Mouse (Mus musculus): ENCODE data around the gene C2cd5. TPM values are rescaled to one million over a fixed set of nuclear protein-coding genes. Genes with fewer than 3 reads are reported as not detected.
"Not testable (repeated sequence)": the region's sequence is repeated elsewhere in the genome, so short reads cannot be mapped to it uniquely, and the experiment has no call there.

The C2cd5 gene
- polyA plus RNA-seq, 1 experiment from 2014 or later: 16.0 TPM

DNA sequence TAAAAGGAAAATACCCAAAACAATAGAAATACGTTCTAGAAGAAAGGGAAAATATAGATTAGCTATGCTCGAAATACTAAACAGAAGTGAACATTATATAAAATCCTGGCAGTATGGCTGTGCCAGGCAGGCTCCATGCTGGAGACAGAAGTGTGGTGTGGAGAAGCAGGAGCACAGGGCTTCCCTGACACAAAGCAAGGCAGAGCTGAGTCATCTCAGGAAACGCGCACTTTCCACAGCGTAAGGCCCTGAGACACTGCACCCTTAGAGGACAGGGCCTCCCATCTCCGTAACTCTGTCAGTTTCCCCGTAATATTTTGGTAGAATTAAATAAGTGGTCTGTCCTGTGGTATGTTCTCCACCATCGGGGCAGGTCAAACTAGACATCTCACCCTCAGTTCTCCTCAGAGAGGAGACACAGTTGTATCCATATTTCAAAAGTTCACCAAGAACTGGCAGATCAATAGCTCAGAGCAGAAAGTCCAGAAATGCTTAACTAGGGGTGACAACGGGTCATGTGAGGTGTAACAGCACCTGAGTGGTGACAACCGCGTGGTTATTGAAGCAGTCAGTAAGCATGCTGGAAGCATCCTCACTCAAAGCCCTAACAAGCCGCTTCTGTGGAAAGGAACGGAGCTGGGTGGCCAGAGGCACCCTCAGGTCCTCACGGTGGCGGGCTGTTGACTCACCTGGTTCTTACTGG is 87.3 kb downstream of the C2cd5 start:
- Histone ChIP-seq H3K9me3 (replicated peaks) (no peaks in the 10 kb centered on the region), H3K4me1 (replicated peaks) (no peaks in the 10 kb centered on the region; the same call in 1 of the 2 replicates), H3K4me2 (no peak overlapping the region), H3K36me3 (peaks cover 7% of the 10 kb centered on the region; the same call in 1 of the 2 replicates), H3K9ac (no peak overlapping the region), H3K4me3 (no peak overlapping the region), H3K27ac (no peak overlapping the region), H3K27me3 (no peaks in the 10 kb centered on the region)
- ATAC-seq (replicated peaks; ENCODE audit: insufficient number of reproducible peaks, insufficient read depth, low FRiP score, low read depth): no peak
- WGBS: 87% methylated on average over 15 of the region's 15 CpGs

DNA sequence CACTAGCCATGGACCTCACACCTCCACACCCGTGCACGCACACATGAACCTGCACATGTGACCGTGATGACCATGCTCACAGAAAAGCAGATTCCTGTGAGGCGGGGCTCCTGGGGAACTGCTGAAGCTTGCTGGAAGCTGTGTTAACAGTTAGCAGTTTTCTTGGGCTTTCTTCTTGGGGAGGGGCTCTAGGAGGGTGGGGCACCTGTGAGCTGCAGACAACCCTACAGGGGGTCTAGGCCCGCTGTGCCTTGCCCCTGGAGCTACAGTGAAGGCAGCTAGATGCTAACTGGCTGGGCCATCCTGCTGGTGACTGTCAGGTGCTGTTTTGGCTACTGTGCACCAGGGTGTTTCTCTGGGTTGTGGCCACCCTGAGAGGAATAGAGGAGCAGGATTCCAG is 91.1 kb downstream of the C2cd5 start:
- no peak overlapping the region for H3K9ac ChIP-seq
- no peak overlapping the region for H3K4me2 ChIP-seq
- no peaks in the 10 kb centered on the region for H3K36me3 ChIP-seq
- no peak for ATAC-seq (replicated peaks; ENCODE audit: insufficient number of reproducible peaks, insufficient read depth, low FRiP score, low read depth)
- H3K27ac ChIP-seq: no peak overlapping the region
- H3K4me1 ChIP-seq (replicated peaks): no peaks in the 10 kb centered on the region; the same call in 1 of the 2 replicates
- 85% methylated on average over 5 of the region's 5 CpGs for whole genome bisulfite sequencing
- H3K4me3 ChIP-seq: no peak overlapping the region
- H3K27me3 ChIP-seq: no peaks in the 10 kb centered on the region
- H3K9me3 ChIP-seq (replicated peaks): no peaks in the 10 kb centered on the region

DNA sequence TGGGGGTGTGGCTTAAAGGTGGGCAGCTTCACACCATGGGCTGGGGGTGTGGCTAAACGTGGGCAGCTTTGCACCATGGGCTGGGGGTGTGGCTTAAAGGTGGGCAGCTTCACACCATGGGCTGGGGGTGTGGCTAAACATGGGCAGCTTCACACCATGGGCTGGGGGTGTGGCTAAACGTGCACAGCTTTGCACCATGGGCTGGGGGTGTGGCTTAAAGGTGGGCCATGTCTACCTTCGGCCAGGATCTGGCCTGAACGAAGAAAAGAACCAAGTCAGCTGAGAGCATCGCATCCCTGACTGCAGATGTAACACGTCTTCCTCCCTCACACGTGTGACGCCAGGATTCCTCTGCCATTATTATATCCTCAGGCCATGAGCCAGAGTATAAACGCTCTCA is 94.7 kb downstream of the C2cd5 start:
- not testable (repeated sequence) for H3K4me3 ChIP-seq; H3K4me2 ChIP-seq; H3K4me1 ChIP-seq (replicated peaks); H3K9ac ChIP-seq; H3K27ac ChIP-seq; ATAC-seq (replicated peaks; ENCODE audit: insufficient number of reproducible peaks, insufficient read depth, low FRiP score, low read depth); H3K36me3 ChIP-seq; H3K27me3 ChIP-seq; H3K9me3 ChIP-seq (replicated peaks)
- WGBS: 91% methylated on average over 9 of the region's 9 CpGs

DNA sequence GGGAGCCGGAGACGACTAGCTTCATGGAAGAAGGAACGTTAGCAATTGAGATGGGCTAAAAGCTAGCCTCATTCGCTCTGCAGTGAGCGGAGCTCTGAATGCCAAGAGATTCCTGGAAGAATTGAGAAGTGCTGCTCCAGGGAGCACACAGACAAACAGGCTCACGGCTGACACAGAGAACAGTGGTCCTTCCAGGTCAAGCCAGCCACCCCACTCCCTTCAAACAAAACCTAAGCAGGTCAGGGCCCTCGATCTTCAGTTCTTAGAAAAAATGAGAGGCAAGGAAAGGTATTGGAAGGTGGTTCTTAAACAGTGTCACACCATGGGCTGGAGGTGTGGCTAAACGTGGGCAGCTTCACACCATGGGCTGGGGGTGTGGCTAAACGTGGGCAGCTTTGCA is 95.1 kb downstream of the C2cd5 start:
- no peak overlapping the region for H3K4me2 ChIP-seq
- no peak for ATAC-seq (replicated peaks; ENCODE audit: insufficient number of reproducible peaks, insufficient read depth, low FRiP score, low read depth)
- WGBS: 70% methylated on average over 9 of the region's 9 CpGs
- H3K27ac ChIP-seq: no peak overlapping the region
- no peak overlapping the region for H3K9ac ChIP-seq
- no peaks in the 10 kb centered on the region for H3K27me3 ChIP-seq
- H3K4me1 ChIP-seq (replicated peaks): no peaks in the 10 kb centered on the region
- no peak overlapping the region for H3K4me3 ChIP-seq
- no peaks in the 10 kb centered on the region for H3K36me3 ChIP-seq
- no peaks in the 10 kb centered on the region for H3K9me3 ChIP-seq (replicated peaks)

DNA sequence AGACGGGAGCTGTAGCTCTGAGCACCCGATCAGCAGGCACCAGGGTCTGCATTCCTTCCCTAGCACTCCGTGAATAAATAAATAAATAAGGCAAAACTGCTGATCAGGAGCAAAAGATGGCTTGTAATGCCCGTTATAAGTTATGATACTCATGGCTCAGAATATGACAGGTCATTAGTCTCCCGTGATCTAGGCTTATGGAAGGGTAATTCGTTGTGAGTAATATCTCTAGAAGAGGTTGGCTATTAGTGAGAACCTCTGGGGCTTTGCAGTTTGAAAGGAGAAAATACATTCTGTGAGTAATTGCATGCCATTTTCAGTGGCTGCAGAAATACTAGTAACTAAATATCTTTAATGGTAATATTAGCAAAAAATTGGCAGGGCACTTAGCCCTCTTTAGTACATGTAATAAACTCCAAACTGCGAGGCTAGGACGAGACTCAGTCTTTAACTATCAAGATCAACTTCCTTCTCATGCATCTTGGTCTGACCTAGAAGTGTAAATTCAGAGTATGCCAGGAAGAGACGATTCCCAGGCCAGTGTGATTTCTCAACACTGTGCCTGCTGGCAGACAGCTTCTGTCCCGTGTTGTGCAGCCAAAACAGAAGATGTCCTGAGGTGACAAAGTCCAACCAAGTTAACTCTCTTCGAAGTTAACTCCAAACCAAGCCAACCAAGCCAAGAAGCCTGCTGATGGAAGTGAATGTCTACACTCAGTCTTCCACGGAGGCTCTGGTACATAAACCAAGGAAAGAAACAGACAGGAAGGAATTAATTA is 101.5 kb downstream of the C2cd5 start:
- 54% methylated on average over 12 of the region's 12 CpGs for WGBS
- H3K27me3 ChIP-seq: no peaks in the 10 kb centered on the region
- H3K4me2 ChIP-seq: no peak overlapping the region
- no peaks in the 10 kb centered on the region for H3K36me3 ChIP-seq
- H3K27ac ChIP-seq: no peak overlapping the region
- peaks cover 4% of the 10 kb centered on the region; the same call in 1 of the 2 replicates for H3K4me1 ChIP-seq (replicated peaks)
- ATAC-seq (replicated peaks; ENCODE audit: insufficient number of reproducible peaks, insufficient read depth, low FRiP score, low read depth): no peak
- H3K4me3 ChIP-seq: no peak overlapping the region
- H3K9ac ChIP-seq: no peak overlapping the region
- H3K9me3 ChIP-seq (replicated peaks): no peaks in the 10 kb centered on the region

DNA sequence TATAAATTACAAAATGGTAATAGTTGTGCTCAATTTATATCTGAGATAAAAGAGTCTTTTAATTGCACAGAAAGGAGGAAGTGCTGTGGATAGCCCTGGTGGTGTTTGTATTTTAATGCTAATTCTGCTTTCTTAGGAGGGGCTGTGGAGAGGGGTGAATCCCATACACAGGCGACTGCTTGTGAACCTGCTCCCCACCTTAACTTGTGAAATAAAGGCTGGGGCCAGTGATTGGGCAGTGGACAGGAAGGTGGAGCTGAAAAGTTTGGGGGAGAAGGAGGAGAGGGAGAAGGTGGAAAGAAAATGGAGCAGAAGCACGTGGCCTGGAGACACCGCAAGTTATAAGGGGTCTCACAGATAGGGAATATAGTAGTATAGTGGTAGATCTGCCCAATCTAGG is 103.1 kb downstream of the C2cd5 start:
- H3K27me3 ChIP-seq: no peaks in the 10 kb centered on the region
- no peak overlapping the region for H3K9ac ChIP-seq
- H3K27ac ChIP-seq: no peak overlapping the region
- no peaks in the 10 kb centered on the region for H3K36me3 ChIP-seq
- WGBS: 84% methylated on average over 3 of the region's 3 CpGs
- ATAC-seq (replicated peaks; ENCODE audit: insufficient number of reproducible peaks, insufficient read depth, low FRiP score, low read depth): no peak
- no peak overlapping the region for H3K4me3 ChIP-seq
- H3K9me3 ChIP-seq (replicated peaks): no peaks in the 10 kb centered on the region
- H3K4me1 ChIP-seq (replicated peaks): peaks cover 7% of the 10 kb centered on the region
- H3K4me2 ChIP-seq: no peak overlapping the region

DNA sequence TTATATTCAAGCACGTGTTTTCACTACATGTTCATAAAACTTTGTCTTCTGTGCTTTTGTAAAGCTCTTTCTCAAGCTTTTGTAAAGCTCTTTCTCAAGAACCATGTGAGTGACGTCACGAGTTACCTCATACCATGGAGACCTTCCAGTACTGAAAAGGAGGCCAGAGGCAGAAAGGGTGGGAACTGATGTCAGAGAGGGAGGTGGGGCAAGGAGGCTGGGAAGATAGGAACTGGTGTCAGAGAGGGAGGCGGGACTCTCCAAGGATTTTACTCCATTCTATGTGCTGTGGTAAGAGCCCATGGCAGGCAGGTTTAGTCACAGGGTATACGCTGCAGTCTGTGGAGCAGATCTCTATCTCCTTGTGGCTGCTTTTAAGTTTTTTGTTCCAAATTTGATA is 104.4 kb downstream of the C2cd5 start:
- ATAC-seq (replicated peaks; ENCODE audit: insufficient number of reproducible peaks, insufficient read depth, low FRiP score, low read depth): no peak

DNA sequence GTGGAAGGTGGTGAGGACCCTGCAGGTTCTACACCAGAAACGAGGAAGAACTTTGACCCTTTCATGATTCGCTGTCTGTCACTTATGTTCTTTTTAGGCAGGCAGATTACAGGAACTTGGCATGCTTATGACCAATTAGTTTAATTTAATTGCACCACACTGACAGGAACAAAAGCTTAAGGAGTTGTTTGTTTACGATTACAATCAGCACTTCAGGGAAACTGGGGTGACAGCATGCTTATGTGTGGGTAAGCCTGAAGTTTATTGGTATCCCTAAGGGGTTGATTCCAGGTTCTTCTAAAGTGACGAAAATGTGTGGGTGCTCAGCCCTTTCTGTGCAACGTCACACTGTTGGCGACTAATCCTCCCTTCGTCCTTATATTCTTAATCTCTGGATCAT is 105.1 kb downstream of the C2cd5 start:
- Histone ChIP-seq H3K9me3 (replicated peaks) (no peaks in the 10 kb centered on the region), H3K27ac (no peak overlapping the region), H3K27me3 (no peaks in the 10 kb centered on the region), H3K4me3 (no peak overlapping the region), H3K4me1 (replicated peaks) (peaks cover 7% of the 10 kb centered on the region), H3K4me2 (no peak overlapping the region), H3K9ac (no peak overlapping the region), H3K36me3 (no peaks in the 10 kb centered on the region)
- no peak for ATAC-seq (replicated peaks; ENCODE audit: insufficient number of reproducible peaks, insufficient read depth, low FRiP score, low read depth)
- WGBS: 53% methylated on average over 7 of the region's 7 CpGs

More for the DNA sequence above, 104.4 kb downstream of the C2cd5 start:
- Histone ChIP-seq H3K9ac (no peak overlapping the region), H3K4me3 (no peak overlapping the region), H3K4me2 (no peak overlapping the region), H3K27ac (no peak overlapping the region), H3K9me3 (replicated peaks) (no peaks in the 10 kb centered on the region), H3K27me3 (no peaks in the 10 kb centered on the region), H3K4me1 (replicated peaks) (peaks cover 7% of the 10 kb centered on the region), H3K36me3 (no peaks in the 10 kb centered on the region)
- 70% methylated on average over 5 of the region's 5 CpGs for WGBS

DNA sequence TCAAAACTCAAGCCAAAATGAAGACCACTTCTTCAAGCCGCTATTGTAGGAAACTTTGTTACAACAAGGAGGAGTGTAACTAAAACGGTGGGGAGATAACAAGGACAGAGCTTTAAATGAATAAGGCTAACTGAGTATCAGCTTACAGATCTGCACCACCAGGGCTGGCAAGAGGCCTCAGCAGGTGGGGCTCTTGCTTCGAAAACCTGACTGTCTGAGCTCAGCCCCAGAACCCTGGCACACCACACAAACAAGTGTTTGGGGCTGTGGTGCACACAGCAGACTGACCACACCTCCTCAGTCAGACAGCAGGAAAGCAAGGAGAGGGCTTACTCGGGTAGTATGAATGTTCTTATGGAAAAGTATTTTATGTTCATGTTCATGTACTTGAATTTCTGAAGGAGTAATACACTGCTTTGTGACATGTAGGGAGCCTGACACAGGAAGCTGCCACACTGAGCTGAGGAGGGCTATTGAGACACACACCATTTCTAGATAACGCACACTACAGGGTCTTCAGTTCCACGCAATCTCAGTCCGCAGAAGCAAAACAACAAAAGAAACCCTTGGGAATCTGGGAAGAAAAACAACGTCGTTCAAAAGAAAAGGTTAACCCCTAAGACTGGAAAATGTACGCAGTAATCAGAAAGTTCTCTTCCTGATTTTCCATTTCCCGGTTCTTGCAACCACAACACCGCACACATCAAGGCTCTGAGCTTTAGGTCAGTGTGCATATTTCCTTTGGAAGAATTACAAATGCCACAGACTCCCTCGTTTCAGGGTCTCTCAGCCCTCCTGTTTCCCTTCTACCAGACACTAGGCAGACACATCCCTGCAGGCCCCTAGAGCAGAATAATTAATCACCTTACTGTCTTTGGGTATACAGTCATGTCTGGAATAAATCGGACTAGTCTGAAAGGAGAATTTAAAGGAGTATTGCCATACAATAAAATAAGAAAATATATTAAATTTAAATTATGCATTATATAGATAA is 105.9 kb downstream of the C2cd5 start:
- H3K4me2 ChIP-seq: peak overlapping the region; percentile 18; the same call in 1 of the 2 replicates
- peaks cover 7% of the 10 kb centered on the region for H3K4me1 ChIP-seq (replicated peaks)
- H3K9ac ChIP-seq: no peak overlapping the region
- ATAC-seq (replicated peaks; ENCODE audit: insufficient number of reproducible peaks, insufficient read depth, low FRiP score, low read depth): peak; percentile 48
- no peaks in the 10 kb centered on the region for H3K9me3 ChIP-seq (replicated peaks)
- WGBS: 18% methylated on average over 14 of the region's 14 CpGs
- H3K27ac ChIP-seq: peak overlapping the region; percentile 45
- H3K36me3 ChIP-seq: no peaks in the 10 kb centered on the region
- no peak overlapping the region for H3K4me3 ChIP-seq
- H3K27me3 ChIP-seq: no peaks in the 10 kb centered on the region

DNA sequence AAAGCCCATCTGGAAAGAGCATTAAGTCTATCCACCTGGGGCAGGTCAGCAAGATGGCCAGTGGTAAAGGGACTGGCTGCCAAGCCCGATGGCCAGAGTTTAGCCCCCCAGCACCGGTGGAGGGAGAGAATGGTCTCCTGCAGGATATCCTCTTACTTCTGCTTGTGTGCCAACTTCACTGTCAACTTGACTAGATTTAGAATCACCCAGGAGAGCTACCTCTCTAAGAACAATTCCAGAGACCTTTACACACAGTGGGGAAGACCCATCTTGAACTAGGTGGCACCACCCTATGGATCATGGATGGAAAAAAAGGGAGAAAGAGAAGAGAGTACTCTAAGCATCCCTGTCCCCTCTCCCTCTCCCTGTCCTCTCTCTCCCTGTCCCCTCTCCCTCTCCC is 107.0 kb downstream of the C2cd5 start:
- ATAC-seq (replicated peaks; ENCODE audit: insufficient number of reproducible peaks, insufficient read depth, low FRiP score, low read depth): no peak
- WGBS: 69% methylated on average over 2 of the region's 2 CpGs
- Histone ChIP-seq H3K36me3 (no peaks in the 10 kb centered on the region), H3K27me3 (no peaks in the 10 kb centered on the region), H3K4me1 (replicated peaks) (peaks cover 7% of the 10 kb centered on the region), H3K9me3 (replicated peaks) (no peaks in the 10 kb centered on the region), H3K4me2 (no peak overlapping the region), H3K4me3 (no peak overlapping the region), H3K27ac (no peak overlapping the region), H3K9ac (no peak overlapping the region)

DNA sequence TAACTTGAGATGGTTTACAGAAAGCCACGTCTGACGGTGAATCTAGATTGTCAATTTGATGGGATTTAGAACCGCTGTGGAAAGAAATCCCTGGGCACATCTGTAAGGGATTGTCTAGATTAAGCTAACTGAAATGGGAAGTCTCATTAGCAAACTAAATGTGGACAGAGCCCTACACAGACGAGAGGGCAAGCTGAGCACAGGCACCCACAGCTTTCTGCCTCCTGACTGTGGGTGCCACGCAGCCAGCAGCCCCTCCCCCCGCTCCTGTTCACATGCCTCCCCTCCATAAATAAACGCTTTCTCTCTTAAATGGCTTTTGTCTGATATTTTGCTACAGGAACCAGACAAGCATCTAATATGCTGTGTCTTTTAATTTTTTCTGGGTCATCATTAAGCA is 107.8 kb downstream of the C2cd5 start:
- 53% methylated on average over 7 of the region's 7 CpGs for WGBS
- Histone ChIP-seq H3K9me3 (replicated peaks) (no peaks in the 10 kb centered on the region), H3K27ac (no peak overlapping the region), H3K4me3 (no peak overlapping the region), H3K4me1 (replicated peaks) (peaks cover 7% of the 10 kb centered on the region), H3K27me3 (no peaks in the 10 kb centered on the region), H3K36me3 (no peaks in the 10 kb centered on the region), H3K9ac (no peak overlapping the region), H3K4me2 (no peak overlapping the region)
- no peak for ATAC-seq (replicated peaks; ENCODE audit: insufficient number of reproducible peaks, insufficient read depth, low FRiP score, low read depth)

Measured in heart, embryonic 15.5 days (tissue).